In genomic region chr12:51377003-51377887, GRCm38 (mm10) we compare ENCODE assay signal across 8 mouse cellular contexts. TPM values are rescaled to one million over a fixed set of nuclear protein-coding genes. Genes with fewer than 3 reads are reported as not detected.
DNase-seq lines count a peak whose midpoint lies in the region; ATAC-seq lines count a peak whose summit lies in the region.

Gene Scfd1, plus strand, starts transcription at chr12:51377510.

- under 1% methylated on average over 34 of the region's 34 CpGs for WGBS in hindbrain, embryonic 14.5 days

- peaks cover 34% of the 10 kb centered on the region for H3K36me3 ChIP-seq in hindbrain, embryonic 14.5 days (replicated peaks; ENCODE audit: control insufficient read depth, insufficient read depth)

- DNase-seq in R1 (ENCODE audit: low read depth, low spot score): peak; percentile 95
- peak; percentile 94 to 95 for DNase-seq in cerebellum, postnatal 25 days
- peak; percentile 82 to 88 for DNase-seq in frontal cortex, postnatal 25 days (ENCODE audit: low spot score in 2 of 2)
- peak; percentile 95 for DNase-seq in hindbrain, embryonic 14.5 days (ENCODE audit: low spot score)
- peak; percentile 93 to 95 for DNase-seq in layer of hippocampus, postnatal 36 days
- peak; percentile 95 for DNase-seq in lung, postnatal 36 days
- peak; percentile 97 for DNase-seq in retina, postnatal 1 day
- DNase-seq in urinary bladder, adult 18-20 months (ENCODE audit: low spot score in 2 of 2): peak; percentile 87 to 93

- peak within 1 kb of the TSS; percentile 57 for H3K4me3 ChIP-seq in hindbrain, embryonic 14.5 days (replicated peaks; ENCODE audit: low read length)

- no peaks in the 10 kb centered on the region for H3K27me3 ChIP-seq in hindbrain, embryonic 14.5 days (ENCODE audit: control insufficient read depth, insufficient read depth, low read length)

- ATAC-seq in hindbrain, embryonic 14.5 days (ENCODE audit: low FRiP score): peak; percentile 100

- H3K9me3 ChIP-seq in hindbrain, embryonic 14.5 days (ENCODE audit: control insufficient read depth, low read length): no peaks in the 10 kb centered on the region

- peaks cover 7% of the 10 kb centered on the region; the same call in 1 of the 2 replicates for H3K4me1 ChIP-seq in hindbrain, embryonic 14.5 days (replicated peaks; ENCODE audit: control insufficient read depth, insufficient read depth, low read length)

- H3K9ac ChIP-seq in hindbrain, embryonic 14.5 days: peak within 1 kb of the TSS; percentile 78

- H3K4me2 ChIP-seq in hindbrain, embryonic 14.5 days (replicated peaks): peak within 1 kb of the TSS; percentile 76

- H3K27ac ChIP-seq in hindbrain, embryonic 14.5 days: peak within 1 kb of the TSS; percentile 79

RNA-seq across cellular contexts. Expression of gene Scfd1, which starts in this region (rescaled TPM):
- 77.1 and 77.6 TPM in 2 replicates for polyA plus RNA-seq in hindbrain, embryonic 14.5 days (2014; fragmentation: Nextera tagmentation; extraction: Ambion mirVana)
- total RNA-seq in layer of hippocampus, postnatal 36 days (2021): 10 to 100 TPM; 40.2 to 40.7 TPM

Comparison
In these comparisons a context has a peak if more than half of its experiments do, and no peak if none do; other contexts are left out.
1. Peak in every context shown above with its lines: DNase-seq, ATAC-seq, H3K4me3 ChIP-seq and H3K27ac ChIP-seq.